In the genomic region with DNA sequence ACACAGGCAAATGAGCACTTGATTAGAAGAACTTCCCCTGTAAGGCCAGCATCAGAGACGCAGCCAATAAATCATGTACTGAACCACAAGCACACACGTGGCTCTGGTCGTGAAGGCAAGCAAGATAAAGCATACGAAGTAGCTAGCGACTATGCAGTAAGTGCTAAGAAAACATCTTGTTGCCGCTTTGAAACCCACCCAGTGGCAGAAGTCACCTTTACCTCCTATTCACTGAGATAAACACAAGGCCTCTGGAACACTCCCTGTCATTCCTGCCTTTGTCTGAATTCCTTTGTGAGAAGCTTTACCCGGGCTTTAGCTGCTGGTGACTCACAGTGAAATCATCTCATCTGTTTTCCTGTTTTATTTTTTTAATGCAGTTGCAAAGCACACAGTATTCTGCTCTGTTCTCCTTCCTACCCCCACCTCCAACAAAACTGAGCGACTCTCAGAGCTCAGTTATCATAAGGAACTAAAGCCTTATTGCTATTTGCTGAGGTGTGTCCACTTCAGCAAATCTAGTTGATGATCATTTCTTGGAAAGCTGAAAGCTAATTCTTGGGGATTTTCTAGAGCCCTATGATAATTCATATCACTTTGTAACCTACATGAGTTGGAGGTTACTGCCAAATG, we compare ENCODE assay signal across 10 mouse cellular contexts. TPM values are rescaled to one million over a fixed set of nuclear protein-coding genes. Genes with fewer than 3 reads are reported as not detected.
DNase-seq lines count a peak whose midpoint lies in the region; ATAC-seq lines count a peak whose summit lies in the region.
"Had no signal": no experiment of that assay in that cellular context is flagged by ENCODE, and none has a peak within 500 bp of the region (broad histone marks: within the 10 kb centered on the region; RNA-seq: fewer than 3 reads in every experiment).

No protein-coding gene starts in this region.

- peak; percentile 57 to 86 for DNase-seq in adrenal gland, adult (ENCODE audit: inconsistent age in 2 of 2, low spot score in 1 of 2)
- DNase-seq in adrenal gland, postnatal 4 days (ENCODE audit: low spot score in 2 of 2), result no peak
- peak; percentile 8 for DNase-seq in urinary bladder, postnatal 14 days (ENCODE audit: low spot score)
- DNase-seq in urinary bladder, adult 2 months (ENCODE audit: low spot score), result no peak
- DNase-seq in gastrocnemius, postnatal 14 days, result no peak
- no peak for DNase-seq in kidney, postnatal 36 days

- H3K9ac ChIP-seq in intestine, embryonic 15.5 days, result no peak overlapping the region
- H3K9ac ChIP-seq: liver, embryonic 14.5 days had no signal

- peak; percentile 81 for ATAC-seq in intestine, embryonic 15.5 days
- no peak for ATAC-seq in cerebellum, adult (ENCODE audit: insufficient number of reproducible peaks, low FRiP score, low TSS enrichment)

- H3K4me2 ChIP-seq in intestine, embryonic 15.5 days (replicated peaks), result peak overlapping the region; percentile 19; the same call in 1 of the 2 replicates

- 16% methylated on average over 8 of the region's 8 CpGs for WGBS in intestine, embryonic 15.5 days

- no peaks in the 10 kb centered on the region for H3K27me3 ChIP-seq in intestine, embryonic 15.5 days (replicated peaks)

- H3K27ac ChIP-seq in intestine, embryonic 15.5 days, result no peak overlapping the region
- H3K27ac ChIP-seq: liver, embryonic 14.5 days had no signal

- H3K4me1 ChIP-seq in intestine, embryonic 15.5 days (replicated peaks), result peaks cover 5% of the 10 kb centered on the region; the same call in 1 of the 2 replicates

- H3K4me3 ChIP-seq in intestine, embryonic 15.5 days (replicated peaks), result no peak overlapping the region

- intact Hi-C loops in gastrocnemius, postnatal 14 days (cut with DNase I; ENCODE audit: low total_unique reads), result no loop called here

- H3K9me3 ChIP-seq in intestine, embryonic 15.5 days, result no peaks in the 10 kb centered on the region

- H3K36me3 ChIP-seq in intestine, embryonic 15.5 days, result no peaks in the 10 kb centered on the region

RNA-seq across cellular contexts. Expression of a gene that starts 2.1 kb away (rescaled TPM):
- total RNA-seq in adrenal gland, postnatal 4 days (2021), result not detected
- not detected in 2 replicates for polyA plus RNA-seq in urinary bladder, adult 2 months (2012; rRNA removed)
- not detected in 2 replicates for polyA plus RNA-seq in intestine, embryonic 15.5 days (2015; fragmentation: Nextera tagmentation; extraction: Ambion mirVana)
- total RNA-seq in gastrocnemius, postnatal 14 days (2021), result not detected
- polyA plus RNA-seq: liver, embryonic 14.5 days; testis, adult 2 months had no signal

Comparison
In these comparisons a context has a peak if more than half of its experiments do, and no peak if none do; other contexts are left out.
1. DNase-seq: peak in adrenal gland, adult (2 of 2) and urinary bladder, postnatal 14 days (single experiment); none in adrenal gland, postnatal 4 days (0 of 2), urinary bladder, adult 2 months (single experiment), gastrocnemius, postnatal 14 days (single experiment) and kidney, postnatal 36 days (0 of 2).